Mouse (Mus musculus): ENCODE data around the gene Rapgef3. TPM values are rescaled to one million over a fixed set of nuclear protein-coding genes. Genes with fewer than 3 reads are reported as not detected.

Gene Rapgef3
- 10 to 100 TPM; 25.4 to 27.4 TPM for total RNA-seq (2021)

- intact Hi-C loops (cut with DNase I) = no loop called here
- DNase-seq = peak; percentile 85 to 90
Measured at GRCm38 (mm10) chr15:97767280-97768186, at the start of gene Rapgef3. Gene Rapgef3 (minus strand): TSS chr15:97767972.

- no peak for DNase-seq
- intact Hi-C loops (cut with DNase I) = no loop called here
Measured at GRCm38 (mm10) chr15:97816199-97816994, 48.6 kb upstream of the Rapgef3 start.

GRCm38 (mm10) chr15:97815254-97815653 is 47.5 kb upstream of the Rapgef3 start:
- intact Hi-C loops (cut with DNase I) = no loop called here
- DNase-seq = no peak

- no peak for DNase-seq
Measured at GRCm38 (mm10) chr15:97814703-97815102, 46.9 kb upstream of the Rapgef3 start.

GRCm38 (mm10) chr15:97813452-97814204 is 45.9 kb upstream of the Rapgef3 start:
- intact Hi-C loops (cut with DNase I) = no loop called here
- peak; percentile 59 to 65 for DNase-seq

More at GRCm38 (mm10) chr15:97814703-97815102, 46.9 kb upstream of the Rapgef3 start:
- intact Hi-C loops (cut with DNase I) = no loop called here

GRCm38 (mm10) chr15:97812875-97813274 is 45.1 kb upstream of the Rapgef3 start:
- DNase-seq = no peak
- intact Hi-C loops (cut with DNase I) = loop anchor here (1.0 kb wide), 1 partner anchor 36 kb away; no protein-coding TSS in a partner anchor

GRCm38 (mm10) chr15:97812126-97812525 is 44.4 kb upstream of the Rapgef3 start:
- intact Hi-C loops (cut with DNase I) = loop anchor here (1.0 kb wide), 1 partner anchor 37 kb away; no protein-coding TSS in a partner anchor
- DNase-seq = peak; percentile 73 to 74

GRCm38 (mm10) chr15:97811307-97811706 is 43.5 kb upstream of the Rapgef3 start:
- intact Hi-C loops (cut with DNase I) = loop anchor here (2.0 kb wide), 1 partner anchor 13 kb away; no protein-coding TSS in a partner anchor

GRCm38 (mm10) chr15:97810399-97810798 is 42.6 kb upstream of the Rapgef3 start:
- intact Hi-C loops (cut with DNase I) = loop anchor here (2.0 kb wide), 1 partner anchor 14 kb away; no protein-coding TSS in a partner anchor
- DNase-seq = no peak

More at GRCm38 (mm10) chr15:97811307-97811706, 43.5 kb upstream of the Rapgef3 start:
- DNase-seq = no peak

- peak in 1 of 2 experiments; percentile 45 for DNase-seq
- intact Hi-C loops (cut with DNase I) = loop anchor here (2.0 kb wide), 1 partner anchor 15 kb away; no protein-coding TSS in a partner anchor
Measured at GRCm38 (mm10) chr15:97809942-97810341, 42.2 kb upstream of the Rapgef3 start.

- intact Hi-C loops (cut with DNase I) = no loop called here
Measured at GRCm38 (mm10) chr15:97809206-97809605, 41.4 kb upstream of the Rapgef3 start.

GRCm38 (mm10) chr15:97808532-97808931 is 40.8 kb upstream of the Rapgef3 start:
- intact Hi-C loops (cut with DNase I) = no loop called here

More at GRCm38 (mm10) chr15:97809206-97809605, 41.4 kb upstream of the Rapgef3 start:
- DNase-seq = no peak

GRCm38 (mm10) chr15:97807867-97808266 is 40.1 kb upstream of the Rapgef3 start:
- intact Hi-C loops (cut with DNase I) = no loop called here
- no peak for DNase-seq

More at GRCm38 (mm10) chr15:97808532-97808931, 40.8 kb upstream of the Rapgef3 start:
- DNase-seq = no peak

GRCm38 (mm10) chr15:97802575-97802974 is 34.8 kb upstream of the Rapgef3 start:
- no peak for DNase-seq
- intact Hi-C loops (cut with DNase I) = no loop called here

- intact Hi-C loops (cut with DNase I) = no loop called here
- DNase-seq = no peak
Measured at GRCm38 (mm10) chr15:97801811-97802210, 34.0 kb upstream of the Rapgef3 start.

- no peak for DNase-seq
- intact Hi-C loops (cut with DNase I) = no loop called here
Measured at GRCm38 (mm10) chr15:97800853-97801252, 33.1 kb upstream of the Rapgef3 start.

- no peak for DNase-seq
- intact Hi-C loops (cut with DNase I) = no loop called here
Measured at GRCm38 (mm10) chr15:97799446-97799845, 31.7 kb upstream of the Rapgef3 start.

- intact Hi-C loops (cut with DNase I) = no loop called here
Measured at GRCm38 (mm10) chr15:97798134-97798533, 30.4 kb upstream of the Rapgef3 start.

GRCm38 (mm10) chr15:97796674-97797310 is 29.0 kb upstream of the Rapgef3 start:
- DNase-seq = no peak
- intact Hi-C loops (cut with DNase I) = no loop called here

More at GRCm38 (mm10) chr15:97798134-97798533, 30.4 kb upstream of the Rapgef3 start:
- no peak for DNase-seq

Measured in heart, postnatal 36 days (tissue).